Mouse (Mus musculus) frontal cortex, postnatal 14 days (tissue): ENCODE measurements around the gene Sp140.
"Not testable (repeated sequence)": the region's sequence is repeated elsewhere in the genome, so short reads cannot be mapped to it uniquely, and the experiment has no call there.

Experiments
- DNase-seq, 2 experiments: peaks; one replicate each; pipeline ENCODE4 v3.0.0; 2022; ENCODE audit warnings: low spot score in 2 of 2

Gene Sp140

DNA sequence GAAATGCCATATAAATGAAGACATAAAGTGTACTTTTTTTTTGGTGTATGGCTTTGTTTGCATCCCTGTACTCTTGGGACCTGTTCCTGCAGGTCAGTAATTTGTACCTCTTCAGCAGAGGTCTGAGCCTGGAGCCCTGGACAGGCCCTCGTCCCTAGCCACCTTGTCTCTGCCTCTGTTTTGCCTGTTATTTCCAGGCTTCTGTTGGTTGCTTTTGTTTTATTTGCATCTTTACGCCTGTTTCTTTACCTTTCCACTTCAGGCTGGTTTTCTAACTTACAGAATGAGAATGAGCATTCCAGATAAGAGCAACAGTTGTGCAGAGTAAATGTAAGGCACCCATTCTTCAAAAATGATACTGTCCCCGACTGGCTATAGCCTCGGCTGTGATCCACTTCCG, at the start of gene Sp140:
Gene Sp140, plus strand, starts transcription at position 301 of the 400 bp plus-strand sequence.
- not testable (repeated sequence) for DNase-seq

DNA sequence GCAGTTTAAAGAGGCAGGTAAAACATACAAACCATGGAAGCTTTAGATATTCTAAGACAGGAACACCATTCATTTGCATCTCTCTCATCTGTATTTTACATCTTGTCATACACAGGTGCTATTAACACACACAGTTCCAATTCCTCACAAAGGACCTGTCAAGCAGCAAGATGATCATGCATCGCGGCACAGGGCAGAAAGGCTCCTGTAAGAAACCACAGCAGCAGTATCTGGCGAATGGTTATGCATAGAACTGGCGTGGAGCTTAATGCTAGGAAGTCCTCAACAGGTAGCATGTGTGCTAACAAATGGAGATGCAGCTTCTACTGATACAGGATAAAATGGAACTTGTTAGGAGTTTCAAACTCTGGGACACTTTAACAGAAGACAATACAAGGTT, 44.9 kb upstream of the Sp140 start:
- peak; percentile 4 to 14 for DNase-seq

DNA sequence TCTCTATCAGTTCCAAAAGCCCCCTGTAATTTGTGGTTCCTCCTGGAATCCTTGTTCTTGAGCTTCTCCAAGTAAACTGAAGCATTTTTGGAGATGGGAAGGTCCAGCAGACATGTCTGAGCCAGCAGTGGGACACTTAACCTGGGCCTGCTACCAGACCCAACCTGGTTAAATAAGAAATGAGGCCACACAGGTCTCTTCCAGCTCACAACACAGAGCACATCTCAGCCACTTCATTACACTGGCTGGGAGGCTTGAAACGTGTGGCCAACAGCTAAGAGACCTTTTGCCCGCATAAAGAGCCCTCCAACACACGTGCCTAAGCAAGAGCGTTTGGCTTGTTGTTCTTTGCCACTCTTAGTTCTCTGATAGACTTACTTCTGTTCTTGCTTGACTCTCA, 26.6 kb upstream of the Sp140 start:
- DNase-seq = not testable (repeated sequence)

DNA sequence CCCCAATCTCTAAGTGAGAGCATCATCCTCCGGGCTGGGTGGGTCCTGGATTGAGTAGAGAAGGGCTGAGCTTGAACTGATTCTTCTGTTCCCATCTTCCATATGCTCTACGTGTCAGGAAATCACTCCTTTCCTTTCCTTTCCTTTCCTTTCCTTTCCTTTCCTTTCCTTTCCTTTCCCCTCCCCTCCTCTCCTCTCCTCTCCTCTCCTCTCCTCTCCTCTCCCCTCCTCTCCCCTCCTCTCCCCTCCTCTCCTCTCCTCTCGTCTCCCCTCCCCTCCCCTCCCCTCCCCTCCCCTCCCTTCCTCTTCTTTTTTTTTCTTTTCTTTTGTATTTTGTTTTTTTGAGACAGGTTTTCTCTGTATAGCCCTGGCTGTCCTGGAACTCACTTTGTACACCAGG, 24.8 kb upstream of the Sp140 start, which contains the start of gene G530012D18Rik:
Gene G530012D18Rik, plus strand, starts transcription at position 301 of the 400 bp plus-strand sequence.
- not testable (repeated sequence) for DNase-seq

DNA sequence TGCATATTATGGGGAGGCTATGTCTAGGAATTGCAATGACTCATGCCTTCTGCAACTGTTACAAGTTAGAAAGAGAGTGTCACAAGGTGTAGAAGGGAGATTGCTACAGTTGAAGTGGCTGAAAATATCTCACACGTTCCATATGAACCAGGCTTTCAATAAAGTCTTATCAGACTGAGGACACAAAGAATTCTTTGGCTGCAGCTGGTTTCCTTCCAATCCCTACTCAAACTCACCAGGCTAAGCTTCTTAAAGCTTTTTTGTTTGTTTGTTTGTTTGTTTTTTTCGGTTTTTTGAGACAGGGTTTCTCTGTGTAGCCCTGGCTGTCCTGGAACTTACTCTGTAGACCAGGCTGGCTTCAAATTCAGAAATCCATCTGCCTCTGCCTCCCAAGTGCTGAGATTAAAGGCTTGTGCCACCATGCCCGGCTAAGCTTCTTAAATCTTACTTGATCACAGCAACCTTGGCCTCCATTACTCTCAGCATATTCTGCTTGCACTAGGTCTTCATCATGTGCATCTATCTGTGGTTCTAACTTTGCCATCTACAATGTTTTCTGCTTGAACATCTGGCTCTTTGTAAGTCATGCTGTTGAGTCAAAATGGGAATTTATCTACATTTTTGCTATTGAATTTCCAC, 21.7 kb upstream of the Sp140 start:
- not testable (repeated sequence) for DNase-seq

GRCm38 (mm10) chr1:85579199-85580147, 20.7 kb upstream of the Sp140 start:
- not testable (repeated sequence) for DNase-seq

GRCm38 (mm10) chr1:85580148-85580534, 20.0 kb upstream of the Sp140 start:
- not testable (repeated sequence) for DNase-seq

DNA sequence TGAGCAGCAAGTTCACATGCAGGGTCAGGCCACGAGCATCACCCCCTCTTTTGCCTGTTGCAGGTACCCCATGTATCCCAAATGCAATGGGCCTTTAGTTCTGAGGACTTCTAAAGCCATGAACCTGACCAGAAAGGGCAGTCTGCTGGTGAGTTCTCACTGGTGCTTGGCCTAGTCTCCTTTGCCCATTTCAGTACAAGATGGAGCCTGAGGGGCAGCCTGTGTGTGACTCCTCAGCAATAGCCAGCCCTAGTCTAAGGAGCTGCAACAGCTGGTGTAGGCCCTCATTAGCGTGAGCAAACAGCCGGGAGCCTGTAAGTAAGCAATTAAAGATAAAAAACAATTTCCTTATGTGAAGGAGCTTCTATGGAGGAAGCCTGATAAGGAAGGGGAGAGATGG, 19.6 kb upstream of the Sp140 start:
- not testable (repeated sequence) for DNase-seq

DNA sequence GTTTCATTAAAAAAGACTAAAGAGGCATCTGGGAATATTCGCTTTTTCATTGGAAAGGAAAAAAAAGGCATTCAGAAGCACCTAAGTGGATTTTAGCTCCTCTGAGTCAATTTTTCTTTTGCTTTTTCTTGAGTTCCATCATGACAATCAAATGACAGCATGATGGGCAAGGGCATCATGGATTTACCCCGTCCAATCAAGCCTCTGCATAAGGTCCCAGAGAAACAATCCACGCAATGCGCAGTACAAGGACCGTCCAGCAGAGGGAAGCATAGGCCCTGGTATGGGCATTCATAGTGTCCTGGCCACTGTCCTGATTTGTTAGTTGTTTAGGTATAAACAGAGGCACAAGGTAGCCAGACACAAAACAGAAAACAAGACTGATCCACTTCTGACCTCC, 18.7 kb upstream of the Sp140 start:
- not testable (repeated sequence) for DNase-seq

- DNase-seq = not testable (repeated sequence)
Measured at GRCm38 (mm10) chr1:85588697-85589096, 11.5 kb upstream of the Sp140 start.

DNA sequence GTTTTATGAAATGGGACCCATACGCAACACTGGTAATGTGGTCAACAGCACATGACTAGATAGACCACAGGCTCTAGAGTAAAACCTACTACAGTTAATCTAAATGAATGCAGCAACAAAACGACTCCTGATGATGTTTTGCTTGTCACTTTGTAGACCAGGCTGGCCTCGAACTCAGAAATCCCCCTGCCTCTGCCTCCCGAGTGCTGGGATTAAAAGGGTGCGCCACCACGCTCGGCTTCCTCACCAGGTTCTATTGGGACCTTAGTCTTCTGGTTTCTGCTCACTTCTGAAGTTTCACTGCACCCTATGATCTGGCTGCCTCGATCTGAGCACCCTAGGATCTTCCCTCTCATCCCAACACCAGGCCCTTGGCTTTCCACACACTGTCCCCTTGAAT, 7.7 kb upstream of the Sp140 start:
- not testable (repeated sequence) for DNase-seq

DNA sequence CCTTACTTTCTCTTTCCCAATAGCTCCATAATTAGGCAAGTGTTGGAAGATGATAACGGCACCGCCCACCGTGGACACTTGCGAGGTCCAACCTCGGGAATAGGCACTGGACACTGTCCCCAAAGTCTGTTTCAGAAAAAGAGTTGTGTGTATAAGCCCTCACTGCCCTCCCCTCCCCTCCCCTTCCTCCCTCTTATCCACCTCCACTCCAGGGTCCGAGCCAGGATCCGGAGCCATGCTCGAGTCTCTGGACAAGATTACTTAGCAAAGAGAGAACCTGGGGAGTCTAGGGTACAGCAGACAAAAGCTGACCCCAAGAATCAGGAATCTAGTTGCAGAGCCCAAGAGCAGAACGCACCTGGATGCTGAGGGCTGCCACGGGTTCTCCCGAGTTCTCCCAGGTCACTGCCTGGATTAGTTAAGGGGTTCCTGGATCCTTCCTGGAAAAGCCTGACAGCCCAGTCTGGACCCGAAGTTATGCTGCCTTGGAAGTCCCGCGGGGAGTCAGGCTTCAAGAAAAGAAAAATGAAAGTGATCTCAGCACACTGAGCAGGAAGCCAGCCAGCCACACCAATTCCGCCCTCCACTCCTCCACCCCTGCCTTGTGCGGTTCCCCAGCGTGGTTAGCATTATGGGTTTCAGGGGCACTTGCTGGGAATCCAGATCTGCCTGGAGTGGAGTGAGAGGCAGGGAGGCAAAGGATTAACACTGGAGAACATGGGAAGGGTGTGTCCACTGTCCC, 1.7 kb upstream of the Sp140 start, which contains the start of gene Sp110:
Gene Sp110, minus strand, starts transcription at position 547 of the 742 bp plus-strand sequence.
- DNase-seq = not testable (repeated sequence)

DNA sequence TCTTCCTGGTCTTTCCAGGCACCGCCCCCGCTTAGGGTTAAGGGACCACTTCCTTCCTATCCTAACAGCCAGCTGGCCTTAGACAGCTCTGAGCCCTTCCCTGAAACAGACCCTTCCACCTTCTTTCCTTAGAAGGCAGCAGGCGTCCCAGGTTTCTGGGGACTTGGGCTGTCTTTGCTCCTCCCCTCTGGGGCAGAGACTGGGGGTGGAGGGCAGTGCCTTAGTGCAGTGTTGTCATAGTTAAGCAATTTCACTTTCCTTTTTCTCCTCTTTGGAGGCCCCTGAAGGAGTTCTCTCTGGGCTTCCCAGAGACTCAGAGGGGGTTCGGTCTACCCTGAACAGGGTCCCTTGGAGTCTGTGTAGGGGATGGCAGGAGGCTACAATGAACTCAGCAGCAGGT, 616 bp downstream of the Sp140 start:
- not testable (repeated sequence) for DNase-seq

DNA sequence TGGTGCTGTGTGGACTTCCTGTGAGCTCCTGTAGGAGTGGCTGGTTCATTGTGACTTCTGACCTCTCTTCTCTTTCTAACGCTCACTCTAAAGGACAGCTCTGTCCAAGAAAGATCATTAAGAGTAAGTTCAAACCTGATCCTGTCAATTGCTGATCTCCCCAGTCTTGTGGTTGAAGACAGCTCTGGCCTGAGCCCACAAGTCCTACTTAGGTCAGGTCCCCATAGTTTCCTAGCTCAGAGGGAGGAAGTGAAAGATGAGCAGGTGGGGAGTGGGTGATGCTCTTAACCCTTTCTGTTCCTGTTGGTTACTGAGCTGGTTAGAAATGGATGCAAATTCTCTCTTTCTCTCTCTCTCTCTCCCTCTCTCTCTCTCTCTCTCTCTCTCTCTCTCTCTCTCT, 4.2 kb downstream of the Sp140 start:
- DNase-seq = not testable (repeated sequence)

DNA sequence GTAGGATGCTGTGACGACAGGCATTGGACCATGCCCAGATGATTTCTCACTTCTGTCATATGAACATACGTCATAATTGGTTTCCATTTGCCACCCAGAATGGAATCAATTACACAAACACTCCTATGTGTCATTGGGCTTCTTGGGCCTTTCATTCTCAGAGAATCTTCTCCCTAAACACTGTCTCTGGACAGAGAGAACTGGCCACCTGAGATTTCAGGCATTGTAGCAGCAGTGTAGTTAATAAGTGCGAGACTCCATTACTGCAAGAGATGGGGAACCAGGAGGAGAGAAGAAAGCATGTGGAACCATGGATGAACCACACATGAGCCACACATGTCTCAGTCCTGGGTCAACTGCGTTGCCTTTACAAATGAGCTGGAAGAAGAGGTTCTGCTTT, 8.2 kb downstream of the Sp140 start:
- DNase-seq = not testable (repeated sequence)

DNA sequence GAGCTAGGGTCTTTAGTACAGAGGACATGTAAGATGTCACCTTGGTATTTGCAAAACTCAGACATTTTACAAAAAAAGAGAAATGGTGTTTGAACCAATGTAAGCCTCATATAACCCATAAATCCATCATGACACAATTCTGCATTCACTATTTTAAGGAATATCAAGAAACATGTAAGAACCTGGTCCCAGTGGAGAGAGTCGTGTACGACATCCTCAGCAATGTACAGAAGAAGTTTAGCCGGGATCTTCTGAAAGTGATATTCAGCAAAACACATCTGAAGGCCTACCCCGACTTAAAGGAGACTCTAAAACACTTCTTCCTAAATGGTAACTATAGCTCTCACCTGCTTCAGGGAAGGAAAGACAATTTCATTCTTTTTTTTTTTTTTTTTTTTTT, 10.4 kb downstream of the Sp140 start:
- not testable (repeated sequence) for DNase-seq

- DNase-seq = not testable (repeated sequence)
Measured at GRCm38 (mm10) chr1:85615096-85615495, 14.9 kb downstream of the Sp140 start.

- not testable (repeated sequence) for DNase-seq
Measured at GRCm38 (mm10) chr1:85615819-85616218, 15.6 kb downstream of the Sp140 start.

DNA sequence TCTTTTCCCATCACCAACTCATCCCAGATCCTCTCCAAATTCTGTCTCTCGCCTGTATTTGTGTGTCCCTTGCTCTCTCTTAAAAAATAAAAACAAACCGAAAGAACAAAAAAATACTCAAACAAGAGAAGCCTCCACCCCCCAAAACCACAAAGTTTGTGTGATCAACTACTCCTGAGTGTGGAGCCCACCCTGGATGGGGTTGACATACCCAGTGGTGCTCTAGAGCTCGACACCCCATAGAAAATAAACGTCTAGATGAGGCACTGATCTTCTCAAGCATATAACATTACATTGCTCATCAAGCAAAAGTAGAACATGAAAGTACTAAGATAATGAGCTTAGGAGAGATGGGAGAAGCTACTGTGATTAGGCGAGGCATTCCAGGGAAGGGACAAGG, 17.0 kb downstream of the Sp140 start:
- DNase-seq = not testable (repeated sequence)

DNA sequence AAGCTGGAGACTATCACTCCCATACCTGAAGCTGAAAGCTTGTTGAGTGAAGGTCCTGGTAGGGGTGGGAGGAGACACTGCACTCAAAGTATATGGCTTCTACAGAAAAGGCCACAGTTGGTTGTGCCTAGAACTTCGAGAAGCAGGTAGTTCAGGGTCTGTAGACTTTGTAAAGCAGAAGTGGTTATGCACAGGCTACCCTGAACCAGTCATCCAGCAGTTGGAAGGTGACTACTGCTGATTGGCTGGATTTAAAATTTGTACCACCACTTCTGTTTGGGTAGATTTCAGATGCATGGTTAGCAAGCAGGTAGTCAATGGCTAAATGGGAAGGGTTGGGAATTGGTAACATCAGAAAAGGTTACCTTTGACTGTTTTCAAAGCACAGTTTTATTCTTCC, 18.5 kb downstream of the Sp140 start:
- not testable (repeated sequence) for DNase-seq

DNA sequence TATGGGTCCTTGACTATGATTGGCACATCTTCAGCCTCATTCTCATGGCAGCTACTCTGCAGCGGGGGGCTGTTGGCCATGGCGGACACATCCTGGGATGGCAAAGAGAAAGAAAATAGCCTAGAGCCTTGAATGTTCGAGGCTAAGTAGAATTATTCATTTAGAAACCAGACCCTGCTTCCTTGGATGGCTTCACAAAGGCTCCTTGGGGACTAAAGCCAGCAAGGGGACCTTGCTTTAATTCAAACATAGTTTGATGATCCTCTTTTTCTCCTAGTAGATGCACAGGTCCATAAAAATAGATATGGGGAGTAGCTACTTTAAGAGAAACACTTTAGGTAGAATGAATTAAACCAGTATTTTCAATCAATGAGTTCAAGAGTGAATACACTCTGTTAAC, 36.8 kb downstream of the Sp140 start:
- DNase-seq = not testable (repeated sequence)

DNA sequence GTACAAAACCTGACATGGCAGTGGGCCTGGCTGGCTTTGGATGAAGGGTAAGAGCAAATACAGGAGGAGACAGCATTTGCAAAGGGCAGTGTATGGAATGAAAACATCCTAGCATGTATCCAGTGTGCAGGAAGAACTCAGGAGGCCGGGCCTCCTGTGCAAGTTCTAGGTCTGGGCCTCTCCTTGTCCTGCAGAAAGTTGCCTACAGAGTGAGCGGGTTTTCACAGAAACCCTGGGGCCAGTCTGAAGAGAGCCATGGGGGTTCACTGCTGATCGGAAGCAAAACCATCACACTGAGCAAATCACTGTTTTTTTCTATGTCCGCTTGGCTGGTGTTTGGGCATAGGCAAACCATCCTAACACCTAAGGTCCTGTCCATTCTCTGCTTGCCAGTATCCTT, 38.0 kb downstream of the Sp140 start:
- DNase-seq = not testable (repeated sequence)
